Mouse (Mus musculus) forebrain, embryonic 14.5 days (tissue): ENCODE results near the gene Nudt14. TPM values are rescaled to one million over a fixed set of nuclear protein-coding genes. Genes with fewer than 3 reads are reported as not detected.

Source experiments
- ATAC-seq: fragments of 200-750 bp; cut with Nextera tagmentation; 2 replicates; pipeline ENCODE4 v1.8.0; 2017; ENCODE audit warnings: mild to moderate bottlenecking, moderate library complexity
- DNase-seq: peaks from one replicate; pipeline ENCODE4 v3.0.0-alpha.2; 2015; ENCODE audit warnings: low spot score
- H3K27ac ChIP-seq: fragments of 300-500 bp; sonication (generic); 2 replicates; pipeline ENCODE4 v1.5.1; 2014; ENCODE audit warnings: low read depth, mild to moderate bottlenecking, control low read depth, low read length, moderate library complexity
- H3K27me3 ChIP-seq: fragments of 300-500 bp; sonication (generic); replicated peaks from 2 replicates; pipeline ENCODE4 v1.6.1; 2014; ENCODE audit warnings: low read length, control low read depth, mixed read lengths; ENCODE audit not compliant: control insufficient read depth, insufficient read depth
- H3K36me3 ChIP-seq: fragments of 300-500 bp; sonication (generic); 2 replicates; pipeline ENCODE4 v1.6.1; 2014; ENCODE audit warnings: low read length, control low read depth; ENCODE audit not compliant: control insufficient read depth, insufficient read depth
- H3K4me1 ChIP-seq: fragments of 300-500 bp; sonication (generic); 2 replicates; pipeline ENCODE4 v1.6.1; 2014; ENCODE audit warnings: antibody characterized with exemption, low read length, control low read depth; ENCODE audit not compliant: control insufficient read depth, insufficient read depth
- H3K4me2 ChIP-seq: fragments of 300-500 bp; sonication (generic); 2 replicates; pipeline ENCODE4 v1.6.1; 2014; ENCODE audit warnings: mild to moderate bottlenecking, control low read depth, low read length
- H3K4me3 ChIP-seq: fragments of 300-500 bp; sonication (generic); 2 replicates; pipeline ENCODE4 v1.5.1; 2014; ENCODE audit warnings: low read depth, low read length, control low read depth
- H3K9ac ChIP-seq: fragments of 300-500 bp; sonication (generic); 2 replicates; pipeline ENCODE4 v1.6.1; 2014; ENCODE audit warnings: mild to moderate bottlenecking, low read length, control low read depth, moderate library complexity
- H3K9me3 ChIP-seq: fragments of 300-500 bp; sonication (generic); replicated peaks from 2 replicates; pipeline ENCODE4 v1.6.1; 2016; ENCODE audit warnings: low read length, control low read depth, mixed read lengths; ENCODE audit not compliant: control insufficient read depth
- WGBS: fragments of 180-500 bp; shearing (Covaris S2); extraction: QIAGEN DNeasy Blood & Tissue Kit; methylation state at CpG from one replicate; pipeline ENCODE4 v1.1.7; 2014; 5-methylcytosine and 5-hydroxymethylcytosine counted together
- polyA plus RNA-seq: library from polyadenylated mRNA; unstranded; fragments of >200 nt; fragmentation: Nextera tagmentation; extraction: Ambion mirVana; gene quantifications from 2 replicates; pipeline ENCODE4 v1.2.1, GENCODE M21; 2014

The Nudt14 gene
- polyA plus RNA-seq = 62.8 and 75.9 TPM in 2 replicates

- WGBS = 1% methylated on average over 58 of the region's 58 CpGs
- H3K27ac ChIP-seq = no peak within 1 kb of the TSS; the same call in 1 of the 2 replicates
Observed at GRCm38 (mm10) chr12:112941776-112942713, at the start of gene Nudt14. TSS of gene Nudt14 (minus strand) at chr12:112942124.

GRCm38 (mm10) chr12:112991444-112991843 is 49.5 kb upstream of the Nudt14 start:
- peaks cover 31% of the 10 kb centered on the region for H3K36me3 ChIP-seq
- H3K9ac ChIP-seq = no peak overlapping the region
- no peak overlapping the region for H3K27ac ChIP-seq
- no peaks in the 10 kb centered on the region for H3K27me3 ChIP-seq
- H3K4me3 ChIP-seq = no peak overlapping the region
- H3K4me2 ChIP-seq = no peak overlapping the region
- no peaks in the 10 kb centered on the region for H3K9me3 ChIP-seq
- no peak for ATAC-seq
- H3K4me1 ChIP-seq = no peaks in the 10 kb centered on the region
- WGBS = 92% methylated on average over 2 of the region's 2 CpGs
- DNase-seq = no peak

More at GRCm38 (mm10) chr12:112941776-112942713, at the start of gene Nudt14:
- H3K4me3 ChIP-seq = peak within 1 kb of the TSS; percentile 60
- peak within 1 kb of the TSS; percentile 67 for H3K4me2 ChIP-seq
- DNase-seq (peak; percentile 77), ATAC-seq (peak; percentile 83)
- H3K36me3 ChIP-seq = no peaks in the 10 kb centered on the region
- no peaks in the 10 kb centered on the region for H3K9me3 ChIP-seq
- H3K27me3 ChIP-seq = no peaks in the 10 kb centered on the region
- 0 out of 2 replicates have a peak, but pooled peaks cover 9% of the 10 kb centered on the region for H3K4me1 ChIP-seq
- peak within 1 kb of the TSS; percentile 73 for H3K9ac ChIP-seq

- Histone ChIP-seq H3K4me1 (no peaks in the 10 kb centered on the region), H3K9me3 (no peaks in the 10 kb centered on the region), H3K27ac (no peak overlapping the region), H3K27me3 (no peaks in the 10 kb centered on the region), H3K4me3 (no peak overlapping the region), H3K36me3 (peaks cover 35% of the 10 kb centered on the region), H3K9ac (no peak overlapping the region), H3K4me2 (no peak overlapping the region)
- no peak for DNase-seq
- 92% methylated on average over 5 of the region's 5 CpGs for WGBS
- ATAC-seq = no peak
Observed at GRCm38 (mm10) chr12:112990706-112991405, 48.9 kb upstream of the Nudt14 start.

GRCm38 (mm10) chr12:112987877-112988276 is 46.0 kb upstream of the Nudt14 start:
- peaks cover 50% of the 10 kb centered on the region for H3K36me3 ChIP-seq
- H3K9ac ChIP-seq = no peak overlapping the region
- no peak for ATAC-seq
- DNase-seq = no peak
- no peak overlapping the region for H3K27ac ChIP-seq
- H3K27me3 ChIP-seq = no peaks in the 10 kb centered on the region
- H3K9me3 ChIP-seq = no peaks in the 10 kb centered on the region
- H3K4me3 ChIP-seq = no peak overlapping the region
- H3K4me1 ChIP-seq = no peaks in the 10 kb centered on the region
- no peak overlapping the region for H3K4me2 ChIP-seq
- WGBS = 72% methylated on average over 6 of the region's 6 CpGs

GRCm38 (mm10) chr12:112985346-112985745 is 43.4 kb upstream of the Nudt14 start:
- 93% methylated on average over 6 of the region's 6 CpGs for WGBS
- no peaks in the 10 kb centered on the region for H3K4me1 ChIP-seq
- no peak overlapping the region for H3K27ac ChIP-seq
- DNase-seq (no peak), ATAC-seq (no peak)
- peaks cover 67% of the 10 kb centered on the region for H3K36me3 ChIP-seq
- no peak overlapping the region for H3K4me2 ChIP-seq
- H3K9ac ChIP-seq = no peak overlapping the region
- H3K9me3 ChIP-seq = no peaks in the 10 kb centered on the region
- no peaks in the 10 kb centered on the region for H3K27me3 ChIP-seq
- H3K4me3 ChIP-seq = no peak overlapping the region

- no peak overlapping the region for H3K27ac ChIP-seq
- ATAC-seq = no peak
- WGBS = 40% methylated on average over 2 of the region's 2 CpGs
Observed at GRCm38 (mm10) chr12:112982031-112982430, 40.1 kb upstream of the Nudt14 start.

GRCm38 (mm10) chr12:112977156-112977555 is 35.2 kb upstream of the Nudt14 start:
- H3K4me3 ChIP-seq = peak overlapping the region; percentile 69
- peaks cover 76% of the 10 kb centered on the region for H3K36me3 ChIP-seq
- H3K27ac ChIP-seq = peak overlapping the region; percentile 94
- H3K9ac ChIP-seq = peak overlapping the region; percentile 84
- H3K27me3 ChIP-seq = no peaks in the 10 kb centered on the region
- no peaks in the 10 kb centered on the region for H3K9me3 ChIP-seq
- peak overlapping the region; percentile 86 for H3K4me2 ChIP-seq
- peaks cover 5% of the 10 kb centered on the region for H3K4me1 ChIP-seq
- no peak for ATAC-seq
- WGBS = 39% methylated on average over 12 of the region's 12 CpGs
- no peak for DNase-seq

More at GRCm38 (mm10) chr12:112982031-112982430, 40.1 kb upstream of the Nudt14 start:
- H3K4me2 ChIP-seq = no peak overlapping the region
- DNase-seq = peak; percentile 20
- H3K27me3 ChIP-seq = no peaks in the 10 kb centered on the region
- no peaks in the 10 kb centered on the region; the same call in 1 of the 2 replicates for H3K4me1 ChIP-seq
- no peaks in the 10 kb centered on the region for H3K9me3 ChIP-seq
- H3K36me3 ChIP-seq = peaks cover 83% of the 10 kb centered on the region
- H3K9ac ChIP-seq = no peak overlapping the region
- no peak overlapping the region for H3K4me3 ChIP-seq

- peaks cover 76% of the 10 kb centered on the region for H3K36me3 ChIP-seq
- ATAC-seq = peak; percentile 98
Observed at GRCm38 (mm10) chr12:112976371-112977073, 34.6 kb upstream of the Nudt14 start, which contains the start of gene Btbd6. TSS of gene Btbd6 (plus strand) at chr12:112976482.

More at GRCm38 (mm10) chr12:112976371-112977073, 34.6 kb upstream of the Nudt14 start, which contains the start of gene Btbd6:
- H3K4me2 ChIP-seq = peak within 1 kb of the TSS; percentile 86
- no peaks in the 10 kb centered on the region for H3K9me3 ChIP-seq
- peak; percentile 93 for DNase-seq
- H3K4me1 ChIP-seq = peaks cover 5% of the 10 kb centered on the region
- H3K27me3 ChIP-seq = no peaks in the 10 kb centered on the region
- peak within 1 kb of the TSS; percentile 69 for H3K4me3 ChIP-seq
- WGBS = under 1% methylated on average over 79 of the region's 80 CpGs
- H3K9ac ChIP-seq = peak within 1 kb of the TSS; percentile 84
- peak within 1 kb of the TSS; percentile 94 for H3K27ac ChIP-seq
